Mouse (Mus musculus) C2C12 (cell line): Measurements from ENCODE around the gene Olfr934. TPM values are rescaled to one million over a fixed set of nuclear protein-coding genes. Genes with fewer than 3 reads are reported as not detected.

ENCODE experiments used
- H3K27me3 ChIP-seq: one replicate; pipeline ENCODE4 v1.6.1; 2011; ENCODE audit not compliant: control insufficient read depth, insufficient read depth, insufficient read length
- H3K36me3 ChIP-seq: one replicate; pipeline ENCODE4 v1.6.1; 2011; ENCODE audit not compliant: control insufficient read depth, insufficient read depth
- H3K4me3 ChIP-seq: one replicate; pipeline ENCODE4 v1.5.1; 2011; ENCODE audit warnings: mild to moderate bottlenecking, control low read depth; ENCODE audit not compliant: poor library complexity, insufficient read depth, severe bottlenecking
- H3K79me2 ChIP-seq: one replicate; pipeline ENCODE4 v1.6.1; 2011; ENCODE audit not compliant: control insufficient read depth, insufficient read depth
- H3K79me3 ChIP-seq: one replicate; pipeline ENCODE4 v1.6.1; 2011; ENCODE audit warnings: low read depth, control low read depth
- H3ac ChIP-seq: one replicate; pipeline ENCODE3; 2011; ENCODE audit warnings: low read depth; ENCODE audit not compliant: control insufficient read depth, insufficient read length
- CEBPB ChIP-seq: IDR thresholded peaks from one replicate; pipeline ENCODE4 v1.6.1; 2011; ENCODE audit warnings: low read depth, mild to moderate bottlenecking, control low read depth, moderate library complexity
- CTCF ChIP-seq: IDR thresholded peaks from one replicate; pipeline ENCODE4 v1.5.1; 2011; ENCODE audit not compliant: control insufficient read depth, insufficient read depth, insufficient read length
- FOSL1 ChIP-seq: IDR thresholded peaks from one replicate; pipeline ENCODE4 v1.8.0; 2011; ENCODE audit warnings: mild to moderate bottlenecking, low read length; ENCODE audit not compliant: poor library complexity, insufficient read depth, severe bottlenecking
- MAX ChIP-seq: IDR thresholded peaks from one replicate; pipeline ENCODE4 v1.6.1; 2011; ENCODE audit warnings: mild to moderate bottlenecking, control low read depth
- MYOD1 ChIP-seq: IDR thresholded peaks from one replicate; pipeline ENCODE4 v1.6.1; 2011; ENCODE audit warnings: low read depth; ENCODE audit not compliant: control insufficient read depth, insufficient read length
- MYOG ChIP-seq: IDR thresholded peaks from one replicate; pipeline ENCODE4 v1.6.1; 2011; ENCODE audit not compliant: control insufficient read depth, insufficient read length; ENCODE audit errors: extremely low read depth
- USF1 ChIP-seq: IDR thresholded peaks from one replicate; pipeline ENCODE4 v1.6.1; 2011; ENCODE audit warnings: low read depth, mild to moderate bottlenecking, control low read depth, moderate library complexity
- long read RNA-seq, 2 experiments: library from polyadenylated mRNA; unstranded; transcript quantifications; one replicate each; pipeline ENCODE4 v2.0.0; 2019 to 2020
- polyA plus RNA-seq: library from polyadenylated mRNA; unstranded; fragments of >200 nt; fragmentation: generic; extraction: Trizol; gene quantifications from one replicate; pipeline ENCODE4 v1.2.1, GENCODE M21; 2012; ENCODE audit warnings: missing spikeins

Gene Olfr934
- polyA plus RNA-seq = not detected
- long read RNA-seq, experiment 1 = 0 reads
- long read RNA-seq, experiment 2 = 0 reads

GRCm38 (mm10) chr9:38988215-38988614, at the start of gene Olfr934:
TSS of gene Olfr934 (minus strand) at chr9:38988315.
- Histone ChIP-seq H3K27me3 (no peaks in the 10 kb centered on the region), H3K79me2 (no peaks in the 10 kb centered on the region), H3K79me3 (no peaks in the 10 kb centered on the region), H3ac (no peak within 1 kb of the TSS), H3K4me3 (no peak within 1 kb of the TSS), H3K36me3 (no peaks in the 10 kb centered on the region)
- TF ChIP-seq FOSL1 (no peak), CEBPB (no peak), MAX (no peak), MYOD1 (no peak), CTCF (no peak), MYOG (no peak), USF1 (no peak)

GRCm38 (mm10) chr9:39023277-39023676, 35.2 kb upstream of the Olfr934 start, which contains the start of gene Olfr146:
TSS of gene Olfr146 (minus strand) at chr9:39023377.
- no peak within 1 kb of the TSS for H3ac ChIP-seq
- no peaks in the 10 kb centered on the region for H3K79me2 ChIP-seq
- H3K4me3 ChIP-seq = no peak within 1 kb of the TSS
- no peaks in the 10 kb centered on the region for H3K27me3 ChIP-seq
- H3K36me3 ChIP-seq = no peaks in the 10 kb centered on the region
- TF ChIP-seq MYOD1 (no peak), MAX (no peak), CTCF (no peak), CEBPB (no peak), FOSL1 (no peak), USF1 (no peak), MYOG (no peak)
- H3K79me3 ChIP-seq = no peaks in the 10 kb centered on the region

- H3K27me3 ChIP-seq = no peaks in the 10 kb centered on the region
- H3K4me3 ChIP-seq = no peak within 1 kb of the TSS
- H3K79me3 ChIP-seq = no peaks in the 10 kb centered on the region
- TF ChIP-seq CTCF = no peak
- no peak for TF ChIP-seq FOSL1
- no peak for TF ChIP-seq CEBPB
- no peak for TF ChIP-seq MYOG
- TF ChIP-seq MYOD1 = no peak
- no peak for TF ChIP-seq MAX
- TF ChIP-seq USF1 = no peak
- no peaks in the 10 kb centered on the region for H3K36me3 ChIP-seq
- no peaks in the 10 kb centered on the region for H3K79me2 ChIP-seq
- H3ac ChIP-seq = no peak within 1 kb of the TSS
These were observed 11.5 kb upstream of the Olfr934 start, which contains the start of gene Olfr935 for GRCm38 (mm10) chr9:38999583-38999982. TSS of gene Olfr935 (minus strand) at chr9:38999683.

- Histone ChIP-seq H3K4me3 (no peak within 1 kb of the TSS), H3K27me3 (no peaks in the 10 kb centered on the region), H3K79me3 (no peaks in the 10 kb centered on the region), H3K36me3 (no peaks in the 10 kb centered on the region), H3ac (no peak within 1 kb of the TSS), H3K79me2 (no peaks in the 10 kb centered on the region)
- TF ChIP-seq FOSL1 = no peak
These were observed 16.1 kb downstream of the Olfr934 start, which contains the start of gene Olfr933 for GRCm38 (mm10) chr9:38972013-38972412. TSS of gene Olfr933 (plus strand) at chr9:38972313.

- Histone ChIP-seq H3K79me2 (no peaks in the 10 kb centered on the region), H3K27me3 (no peaks in the 10 kb centered on the region), H3ac (no peak overlapping the region), H3K4me3 (peak overlapping the region; percentile 14), H3K36me3 (no peaks in the 10 kb centered on the region), H3K79me3 (no peaks in the 10 kb centered on the region)
- no peak for TF ChIP-seq MYOG
- TF ChIP-seq MAX = no peak
- TF ChIP-seq USF1 = no peak
- no peak for TF ChIP-seq MYOD1
- no peak for TF ChIP-seq FOSL1
- no peak for TF ChIP-seq CTCF
These were observed 34.0 kb downstream of the Olfr934 start for GRCm38 (mm10) chr9:38954124-38954416.

GRCm38 (mm10) chr9:38953401-38954123, 34.6 kb downstream of the Olfr934 start:
- Histone ChIP-seq H3K79me2 (no peaks in the 10 kb centered on the region), H3K36me3 (no peaks in the 10 kb centered on the region), H3K79me3 (no peaks in the 10 kb centered on the region), H3ac (no peak overlapping the region), H3K27me3 (no peaks in the 10 kb centered on the region), H3K4me3 (peak overlapping the region; percentile 14)
- TF ChIP-seq MYOG (no peak), MAX (no peak), USF1 (no peak), CTCF (no peak), CEBPB (no peak), MYOD1 (no peak), FOSL1 (no peak)

Other genes starting within 250 kb of the Olfr934 start
- gene Olfr920, start 236.0 kb downstream of the Olfr934 start, polyA plus RNA-seq = not detected
- not detected for gene Olfr921, start 215.2 kb downstream of the Olfr934 start, polyA plus RNA-seq
- not detected for gene Olfr922, start 173.7 kb downstream of the Olfr934 start, polyA plus RNA-seq
- gene Olfr923, start 161.8 kb downstream of the Olfr934 start, polyA plus RNA-seq = not detected
- gene Olfr924, start 143.9 kb downstream of the Olfr934 start, polyA plus RNA-seq = not detected
- not detected for gene Olfr26, start 133.3 kb downstream of the Olfr934 start, polyA plus RNA-seq
- not detected for gene Olfr926, start 111.2 kb downstream of the Olfr934 start, polyA plus RNA-seq
- not detected for gene Olfr930, start 58.5 kb downstream of the Olfr934 start, polyA plus RNA-seq
- gene Olfr933, start 16.0 kb downstream of the Olfr934 start, polyA plus RNA-seq = not detected
- not detected for gene Olfr935, start 11.4 kb upstream of the Olfr934 start, polyA plus RNA-seq
- gene Olfr146, start 35.1 kb upstream of the Olfr934 start, polyA plus RNA-seq = not detected
- not detected for gene Olfr937, start 76.6 kb upstream of the Olfr934 start, polyA plus RNA-seq
- not detected for gene Olfr938, start 90.6 kb upstream of the Olfr934 start, polyA plus RNA-seq
- not detected for gene Olfr27, start 139.8 kb upstream of the Olfr934 start, polyA plus RNA-seq
- gene Olfr943, start 178.0 kb upstream of the Olfr934 start, polyA plus RNA-seq = not detected
- not detected for gene Olfr944, start 213.6 kb upstream of the Olfr934 start, polyA plus RNA-seq